Mouse (Mus musculus) lung, adult 2 months (tissue): ENCODE data around the gene Celf2. TPM values are rescaled to one million over a fixed set of nuclear protein-coding genes. Genes with fewer than 3 reads are reported as not detected.

ENCODE experiments used
- DNase-seq: peaks from one replicate; pipeline ENCODE4 v3.0.0; 2022
- H3K4me1 ChIP-seq: fragments of 200-500 bp; 2 replicates; pipeline ENCODE4 v1.6.1; 2011; ENCODE audit warnings: low read length; ENCODE audit not compliant: control insufficient read depth, insufficient read depth
- H3K4me3 ChIP-seq: fragments of 200-500 bp; replicated peaks from 2 replicates; pipeline ENCODE3; 2011; ENCODE audit warnings: low read depth, mild to moderate bottlenecking, control low read depth, low read length; ENCODE audit errors: extremely low read depth
- CTCF ChIP-seq: fragments of 200-500 bp; IDR thresholded peaks from 2 replicates; pipeline ENCODE4 v1.5.1; 2011; ENCODE audit warnings: mild to moderate bottlenecking, low read length, control low read depth; ENCODE audit not compliant: insufficient read depth
- POLR2A ChIP-seq: fragments of 200-500 bp; IDR thresholded peaks from 2 replicates; pipeline ENCODE4 v1.6.1; 2011; ENCODE audit warnings: low read depth, mild to moderate bottlenecking, control low read depth, low read length, borderline replicate concordance; ENCODE audit errors: extremely low read depth
- WGBS: fragments of 180-500 bp; shearing (Covaris S2); methylation state at CpG from one replicate; pipeline ENCODE4 v1.1.7; 2018; 5-methylcytosine and 5-hydroxymethylcytosine counted together
- polyA plus RNA-seq: library from polyadenylated mRNA; depleted of rRNA; stranded (reverse); fragments of >200 nt; gene quantifications from 2 replicates; pipeline ENCODE4 v1.2.3, GENCODE M21; 2012

The Celf2 gene
- polyA plus RNA-seq, 1 experiment = 43.4 TPM

- DNase-seq = peak; percentile 58
- 27% methylated on average over 28 of the region's 28 CpGs for WGBS
- TF ChIP-seq POLR2A (peak; percentile 61; the same call in 1 of the 2 replicates), CTCF (no peak)
- peak overlapping the region; percentile 65 for H3K4me3 ChIP-seq
- peaks cover 3% of the 10 kb centered on the region; the same call in 1 of the 2 replicates for H3K4me1 ChIP-seq
These were observed 428.3 kb downstream of the Celf2 start for GRCm38 (mm10) chr2:7080794-7081783.

GRCm38 (mm10) chr2:7080086-7080485 is 429.3 kb downstream of the Celf2 start:
- H3K4me3 ChIP-seq = no peak overlapping the region
- no peak for DNase-seq
- peaks cover 3% of the 10 kb centered on the region; the same call in 1 of the 2 replicates for H3K4me1 ChIP-seq
- WGBS = 42% methylated on average over 7 of the region's 7 CpGs
- TF ChIP-seq CTCF = no peak
- TF ChIP-seq POLR2A = no peak

DNA sequence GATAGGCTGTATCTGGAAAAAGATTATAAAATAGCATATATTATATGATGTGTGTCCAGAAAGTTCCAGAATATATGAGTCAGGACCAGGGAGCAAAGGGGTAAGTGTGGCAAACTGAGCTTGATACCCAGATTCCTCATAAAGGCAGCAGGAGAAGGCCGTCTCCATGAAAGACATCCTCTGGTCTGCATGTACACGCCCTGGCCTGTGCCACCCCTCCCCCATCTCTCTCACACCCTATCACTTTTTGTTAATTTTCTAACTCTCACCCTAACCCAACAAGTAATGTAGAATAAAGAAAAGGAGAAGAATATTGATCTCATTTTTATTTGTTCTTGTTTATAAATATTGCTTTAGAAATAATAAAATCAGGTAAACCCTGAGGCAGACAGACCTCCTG is 430.0 kb downstream of the Celf2 start:
- 69% methylated on average over 2 of the region's 2 CpGs for WGBS

DNA sequence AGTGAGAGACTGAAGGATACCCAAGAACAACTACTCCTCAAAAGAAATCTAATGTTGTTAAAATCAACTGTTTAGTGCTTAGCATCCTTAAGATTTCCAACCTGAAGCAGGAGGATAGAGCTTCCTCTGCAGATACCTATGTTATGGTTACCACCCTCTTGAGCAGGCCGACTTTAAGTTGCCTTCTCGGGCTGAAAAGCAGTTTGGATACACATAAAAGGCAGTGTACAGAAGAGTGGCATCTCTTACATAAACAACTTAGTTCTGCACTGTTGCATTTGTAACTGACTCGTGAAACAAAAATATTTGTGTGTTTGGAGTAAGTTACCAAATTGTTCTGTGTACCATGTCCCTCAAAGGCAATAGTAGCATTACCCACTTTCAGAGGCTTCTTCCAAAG is 435.6 kb downstream of the Celf2 start:
- H3K4me3 ChIP-seq = no peak overlapping the region
- no peaks in the 10 kb centered on the region; the same call in 1 of the 2 replicates for H3K4me1 ChIP-seq
- WGBS = 43% methylated on average over 3 of the region's 3 CpGs
- TF ChIP-seq CTCF = no peak
- no peak for TF ChIP-seq POLR2A
- no peak for DNase-seq

More for the DNA sequence above, 430.0 kb downstream of the Celf2 start:
- H3K4me1 ChIP-seq = peaks cover 3% of the 10 kb centered on the region; the same call in 1 of the 2 replicates
- TF ChIP-seq CTCF = no peak
- no peak for TF ChIP-seq POLR2A
- DNase-seq = no peak
- peak overlapping the region; percentile 9 for H3K4me3 ChIP-seq

DNA sequence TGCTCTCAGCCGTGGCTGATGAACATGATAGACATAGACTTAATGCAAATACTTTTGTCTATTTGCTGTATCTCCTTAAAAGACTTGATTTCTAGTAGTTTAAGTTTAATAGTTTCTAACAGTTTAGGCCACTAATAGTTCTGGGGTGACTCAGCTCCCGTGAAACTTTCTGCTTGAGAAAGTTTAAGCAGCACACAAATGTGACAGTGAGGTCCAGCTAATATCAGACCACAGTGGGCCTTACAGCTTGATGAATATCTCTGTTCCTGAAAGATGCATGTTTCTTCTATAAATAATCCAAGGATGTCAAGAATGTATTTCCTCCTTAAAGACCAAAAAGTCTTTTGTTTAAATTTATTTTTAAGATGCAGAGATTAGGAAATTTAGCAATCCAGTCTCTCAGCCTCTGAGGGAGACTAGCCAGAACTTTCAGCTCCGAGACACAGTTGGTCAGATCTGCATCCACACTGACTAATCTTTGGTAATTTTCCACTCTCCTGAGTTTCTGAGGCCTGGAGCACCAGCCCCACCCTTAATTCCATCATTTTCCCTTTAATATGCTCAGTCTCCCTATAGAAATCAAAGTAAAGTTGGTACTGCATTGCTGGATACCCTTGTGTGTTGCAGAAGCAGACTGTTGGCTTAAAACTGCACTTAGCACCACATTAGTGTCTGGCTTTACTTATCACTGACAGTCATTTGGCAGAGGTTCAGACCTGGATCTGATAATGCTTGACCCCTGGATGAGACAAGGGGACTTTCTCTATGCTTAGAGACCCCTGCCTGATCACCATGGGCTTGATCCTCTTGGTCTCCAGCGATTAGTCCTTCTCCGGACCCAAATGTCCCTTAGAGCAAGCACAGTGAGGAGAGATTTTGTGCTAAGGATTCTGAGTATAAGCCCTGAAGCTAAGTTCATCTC is 436.8 kb downstream of the Celf2 start:
- DNase-seq = no peak
- Histone ChIP-seq H3K4me1 (no peaks in the 10 kb centered on the region; the same call in 1 of the 2 replicates), H3K4me3 (no peak overlapping the region)
- no peak for TF ChIP-seq CTCF
- TF ChIP-seq POLR2A = no peak
- 60% methylated on average over 5 of the region's 5 CpGs for WGBS

GRCm38 (mm10) chr2:7069458-7069857 is 439.9 kb downstream of the Celf2 start:
- no peak overlapping the region for H3K4me3 ChIP-seq
- no peak for TF ChIP-seq POLR2A
- no peak for TF ChIP-seq CTCF
- H3K4me1 ChIP-seq = no peaks in the 10 kb centered on the region; the same call in 1 of the 2 replicates
- 44% methylated on average over 3 of the region's 3 CpGs for WGBS
- no peak for DNase-seq

GRCm38 (mm10) chr2:7068281-7068680 is 441.1 kb downstream of the Celf2 start:
- WGBS = 89% methylated on average over 6 of the region's 6 CpGs
- no peak for DNase-seq
- Histone ChIP-seq H3K4me1 (peaks cover 4% of the 10 kb centered on the region), H3K4me3 (no peak overlapping the region)
- TF ChIP-seq POLR2A (no peak), CTCF (no peak)

GRCm38 (mm10) chr2:7063574-7064192 is 445.7 kb downstream of the Celf2 start:
- DNase-seq = no peak
- 17% methylated on average over 12 of the region's 12 CpGs for WGBS
- Histone ChIP-seq H3K4me3 (no peak overlapping the region), H3K4me1 (peaks cover 6% of the 10 kb centered on the region)
- TF ChIP-seq POLR2A (no peak), CTCF (no peak)
